Mouse (Mus musculus): ENCODE measurements around the gene Six6.

Gene Six6

GRCm38 (mm10) chr12:72939616-72940015 lies at the start of gene Six6:
TSS of gene Six6 (plus strand) at chr12:72939892.
- DNase-seq = no peak

GRCm38 (mm10) chr12:72917159-72917993 lies 22.3 kb upstream of the Six6 start:
- DNase-seq = no peak

GRCm38 (mm10) chr12:72936751-72937150 lies 2.9 kb upstream of the Six6 start:
- DNase-seq = no peak

- no peak for DNase-seq
These were observed 2.1 kb upstream of the Six6 start for GRCm38 (mm10) chr12:72937537-72938120.

- no peak for DNase-seq
These were observed 1.5 kb upstream of the Six6 start for GRCm38 (mm10) chr12:72938176-72938575.

- DNase-seq = no peak
These were observed 847 bp upstream of the Six6 start for GRCm38 (mm10) chr12:72938600-72939490.

- no peak for DNase-seq
These were observed 554 bp downstream of the Six6 start, which contains the start of gene 4930447C04Rik for GRCm38 (mm10) chr12:72940071-72940821. TSS of gene 4930447C04Rik (minus strand) at chr12:72940774.

GRCm38 (mm10) chr12:72940822-72941397 lies 1.2 kb downstream of the Six6 start:
- DNase-seq = no peak

GRCm38 (mm10) chr12:72941398-72942051 lies 1.8 kb downstream of the Six6 start:
- DNase-seq = no peak

GRCm38 (mm10) chr12:72942171-72942570 lies 2.5 kb downstream of the Six6 start:
- DNase-seq = no peak

GRCm38 (mm10) chr12:72943574-72944110 lies 4.0 kb downstream of the Six6 start:
- no peak for DNase-seq

GRCm38 (mm10) chr12:72944411-72945225 lies 4.9 kb downstream of the Six6 start:
- DNase-seq = no peak

- no peak for DNase-seq
These were observed 5.8 kb downstream of the Six6 start for GRCm38 (mm10) chr12:72945301-72946063.

GRCm38 (mm10) chr12:72946064-72946395 lies 6.3 kb downstream of the Six6 start:
- no peak for DNase-seq

- DNase-seq = no peak
These were observed 7.1 kb downstream of the Six6 start for GRCm38 (mm10) chr12:72946805-72947204.

GRCm38 (mm10) chr12:72947335-72947734 lies 7.6 kb downstream of the Six6 start:
- DNase-seq = no peak

GRCm38 (mm10) chr12:72953089-72953488 lies 13.4 kb downstream of the Six6 start:
- DNase-seq = no peak

GRCm38 (mm10) chr12:72953858-72954257 lies 14.2 kb downstream of the Six6 start:
- no peak for DNase-seq

GRCm38 (mm10) chr12:72954906-72955305 lies 15.2 kb downstream of the Six6 start:
- no peak for DNase-seq
